Mouse (Mus musculus) C2C12 (cell line): Measurements from ENCODE around the gene Gm9745. TPM values are rescaled to one million over a fixed set of nuclear protein-coding genes. Genes with fewer than 3 reads are reported as not detected.
"Not testable (repeated sequence)": the region's sequence is repeated elsewhere in the genome, so short reads cannot be mapped to it uniquely, and the experiment has no call there.

Experiments used
- H3K27me3 ChIP-seq: one replicate; pipeline ENCODE4 v1.6.1; 2011; ENCODE audit not compliant: control insufficient read depth, insufficient read depth, insufficient read length
- H3K36me3 ChIP-seq: one replicate; pipeline ENCODE4 v1.6.1; 2011; ENCODE audit not compliant: control insufficient read depth, insufficient read depth
- H3K4me3 ChIP-seq: one replicate; pipeline ENCODE4 v1.5.1; 2011; ENCODE audit warnings: mild to moderate bottlenecking, control low read depth; ENCODE audit not compliant: poor library complexity, insufficient read depth, severe bottlenecking
- H3K79me2 ChIP-seq: one replicate; pipeline ENCODE4 v1.6.1; 2011; ENCODE audit not compliant: control insufficient read depth, insufficient read depth
- H3K79me3 ChIP-seq: one replicate; pipeline ENCODE4 v1.6.1; 2011; ENCODE audit warnings: low read depth, control low read depth
- H3ac ChIP-seq: one replicate; pipeline ENCODE3; 2011; ENCODE audit warnings: low read depth; ENCODE audit not compliant: control insufficient read depth, insufficient read length
- CEBPB ChIP-seq: IDR thresholded peaks from one replicate; pipeline ENCODE4 v1.6.1; 2011; ENCODE audit warnings: low read depth, mild to moderate bottlenecking, control low read depth, moderate library complexity
- CTCF ChIP-seq: IDR thresholded peaks from one replicate; pipeline ENCODE4 v1.5.1; 2011; ENCODE audit not compliant: control insufficient read depth, insufficient read depth, insufficient read length
- FOSL1 ChIP-seq: IDR thresholded peaks from one replicate; pipeline ENCODE4 v1.8.0; 2011; ENCODE audit warnings: mild to moderate bottlenecking, low read length; ENCODE audit not compliant: poor library complexity, insufficient read depth, severe bottlenecking
- MAX ChIP-seq: IDR thresholded peaks from one replicate; pipeline ENCODE4 v1.6.1; 2011; ENCODE audit warnings: mild to moderate bottlenecking, control low read depth
- MYOD1 ChIP-seq: IDR thresholded peaks from one replicate; pipeline ENCODE4 v1.6.1; 2011; ENCODE audit warnings: low read depth; ENCODE audit not compliant: control insufficient read depth, insufficient read length
- MYOG ChIP-seq: IDR thresholded peaks from one replicate; pipeline ENCODE4 v1.6.1; 2011; ENCODE audit not compliant: control insufficient read depth, insufficient read length; ENCODE audit errors: extremely low read depth
- USF1 ChIP-seq: IDR thresholded peaks from one replicate; pipeline ENCODE4 v1.6.1; 2011; ENCODE audit warnings: low read depth, mild to moderate bottlenecking, control low read depth, moderate library complexity
- microRNA-seq: library from miRNA; unstranded; fragments of <30 nt; microRNA quantifications from one replicate; pipeline ENCODE4, GENCODE M21; 2019; ENCODE audit warnings: borderline microRNAs expressed
- polyA plus RNA-seq: library from polyadenylated mRNA; unstranded; fragments of >200 nt; fragmentation: generic; extraction: Trizol; gene quantifications from one replicate; pipeline ENCODE4 v1.2.1, GENCODE M21; 2012; ENCODE audit warnings: missing spikeins

Gene Gm9745
- polyA plus RNA-seq, 1 experiment, result not detected

DNA sequence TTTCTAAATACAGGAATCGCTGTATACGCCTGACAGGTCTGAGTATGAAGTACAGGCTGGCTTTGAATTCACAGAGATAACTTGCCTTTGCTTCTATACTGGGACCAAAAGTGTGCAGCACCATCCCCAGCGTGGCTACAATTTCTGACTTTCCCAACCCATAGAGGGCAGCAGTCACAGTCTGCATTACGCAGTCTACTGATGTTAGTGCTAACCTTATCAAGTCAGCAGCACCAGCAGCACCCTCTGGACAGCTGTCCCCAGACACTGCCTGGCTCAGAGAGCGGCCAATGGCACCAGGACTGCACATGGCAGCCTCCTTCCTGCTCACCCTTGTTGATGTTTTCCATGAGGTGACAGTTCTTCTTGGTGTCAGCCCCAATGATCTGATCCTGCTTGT lies 4.2 kb downstream of the Gm9745 start:
- H3ac ChIP-seq, H3K79me3 ChIP-seq, H3K27me3 ChIP-seq, H3K36me3 ChIP-seq, H3K4me3 ChIP-seq, H3K79me2 ChIP-seq: not testable (repeated sequence)

DNA sequence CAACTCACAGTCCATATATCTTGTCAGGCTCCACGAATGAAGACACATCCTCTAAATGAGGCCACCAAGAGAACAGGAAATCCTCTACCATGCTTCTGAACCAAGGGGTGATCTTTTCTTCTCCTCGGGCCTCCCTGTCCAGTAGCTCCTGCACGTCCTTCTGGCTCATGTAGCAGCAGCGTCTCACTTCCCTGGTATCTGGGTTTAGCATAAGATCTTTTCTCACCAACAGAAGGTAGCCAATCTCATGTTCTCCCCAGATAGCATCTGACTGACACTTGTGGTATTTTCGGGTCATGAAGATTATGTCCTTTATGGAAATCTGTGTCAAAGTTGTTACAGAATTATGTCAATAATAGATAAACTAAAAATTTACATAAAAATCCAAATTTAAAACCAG lies 6.3 kb downstream of the Gm9745 start:
- H3K36me3 ChIP-seq, H3ac ChIP-seq, H3K79me2 ChIP-seq, H3K79me3 ChIP-seq, H3K27me3 ChIP-seq, H3K4me3 ChIP-seq: not testable (repeated sequence)

- not testable (repeated sequence) for H3K79me2 ChIP-seq, H3ac ChIP-seq, H3K27me3 ChIP-seq
Measured at GRCm38 (mm10) chr13:8941110-8941509, 6.9 kb downstream of the Gm9745 start.

DNA sequence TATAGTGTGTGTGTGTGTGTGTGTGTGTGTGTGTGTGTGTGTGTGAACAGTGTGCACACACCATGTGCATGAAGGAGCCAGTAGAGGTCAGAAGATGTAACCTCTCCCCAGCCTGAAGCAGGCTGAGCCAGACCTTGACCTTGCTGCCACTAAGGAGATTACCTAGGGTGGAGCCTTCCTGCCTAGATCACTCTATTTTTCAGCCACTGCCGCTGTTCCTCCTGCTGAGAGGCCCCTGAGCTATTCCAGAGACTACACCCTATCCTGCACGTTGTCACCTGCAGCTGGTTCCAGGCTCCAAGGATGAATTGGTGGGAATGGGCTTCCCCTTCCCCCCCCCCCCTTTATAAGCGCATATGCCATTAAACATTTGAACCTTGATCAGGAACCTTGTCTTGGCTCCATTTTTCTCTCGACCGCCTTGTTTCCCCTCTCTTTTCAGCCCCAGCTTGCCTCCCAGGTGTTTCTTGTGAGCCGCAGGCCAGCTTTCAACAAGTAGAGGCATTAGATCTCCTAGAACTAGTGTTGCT lies 10.4 kb downstream of the Gm9745 start:
- H3K4me3 ChIP-seq, H3K27me3 ChIP-seq, H3K36me3 ChIP-seq, H3K79me2 ChIP-seq, H3ac ChIP-seq, H3K79me3 ChIP-seq: not testable (repeated sequence)

More at GRCm38 (mm10) chr13:8941110-8941509, 6.9 kb downstream of the Gm9745 start:
- H3K79me3 ChIP-seq, H3K4me3 ChIP-seq, H3K36me3 ChIP-seq: not testable (repeated sequence)

DNA sequence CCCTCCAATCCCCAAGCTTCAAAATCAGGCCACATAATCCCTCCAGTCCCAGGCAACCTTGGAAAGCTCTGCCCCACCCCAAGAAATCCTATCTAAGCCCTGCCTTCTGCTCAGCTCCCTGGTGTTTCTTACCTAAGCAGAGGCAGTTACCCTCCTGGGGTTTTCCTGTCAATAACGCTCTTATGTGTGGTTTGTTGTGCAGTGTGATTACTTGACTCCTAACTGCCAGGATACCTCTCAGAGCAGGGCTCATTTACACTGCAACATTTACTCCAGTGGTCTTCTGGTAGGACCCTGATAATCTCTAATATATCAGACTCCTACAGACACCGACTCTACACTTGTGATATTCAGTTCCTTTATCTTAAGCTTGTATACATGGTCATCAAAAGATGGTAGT lies 14.5 kb downstream of the Gm9745 start:
- peaks cover 17% of the 10 kb centered on the region for H3K27me3 ChIP-seq

GRCm38 (mm10) chr13:8913890-8914289 lies 34.1 kb downstream of the Gm9745 start:
- not testable (repeated sequence) for H3K79me2 ChIP-seq, H3ac ChIP-seq, H3K4me3 ChIP-seq, H3K79me3 ChIP-seq, H3K36me3 ChIP-seq, H3K27me3 ChIP-seq

More for the DNA sequence above, 14.5 kb downstream of the Gm9745 start:
- no peak overlapping the region for H3K4me3 ChIP-seq
- no peak overlapping the region for H3ac ChIP-seq
- H3K79me3 ChIP-seq, result no peaks in the 10 kb centered on the region
- no peaks in the 10 kb centered on the region for H3K36me3 ChIP-seq
- no peaks in the 10 kb centered on the region for H3K79me2 ChIP-seq
- TF ChIP-seq CTCF (no peak), MYOG (no peak), FOSL1 (no peak), USF1 (no peak), MYOD1 (no peak), CEBPB (no peak), MAX (no peak)

DNA sequence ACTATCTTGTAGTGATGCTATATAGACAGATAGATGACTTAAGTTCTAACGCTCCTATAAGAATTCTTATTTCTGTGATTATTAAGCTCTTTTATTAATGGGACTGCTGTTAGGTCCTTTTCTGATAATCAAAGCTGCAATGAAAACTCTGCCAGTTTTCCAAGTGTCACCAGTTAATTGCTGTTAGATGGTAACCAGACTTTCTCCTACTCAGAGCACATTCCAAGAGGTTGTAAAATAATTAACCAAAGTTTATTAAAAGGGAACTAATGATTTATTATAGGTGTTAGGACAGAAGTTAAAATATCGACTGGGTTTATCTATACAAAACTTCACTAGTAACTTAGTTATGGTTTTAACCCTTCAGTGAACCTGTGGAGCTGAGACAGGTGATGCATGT lies 42.0 kb downstream of the Gm9745 start:
- not testable (repeated sequence) for H3K4me3 ChIP-seq, H3K79me2 ChIP-seq, H3K27me3 ChIP-seq, H3K79me3 ChIP-seq, H3ac ChIP-seq, H3K36me3 ChIP-seq

Small RNAs within 50 kb of the gene (microRNA-seq; reads per million reads assigned to microRNA genes)
- not detected for gene Gm22750

Other genes with a start within 250 kb of the Gm9745 start
- gene Wdr37, start 76.3 kb downstream of the Gm9745 start, polyA plus RNA-seq, result 4.2 TPM
- 23.9 TPM for gene Idi1, start 62.7 kb downstream of the Gm9745 start, polyA plus RNA-seq
- not detected for gene Idi2, start 4.6 kb upstream of the Gm9745 start, polyA plus RNA-seq
- 27.7 TPM for gene Gtpbp4, start 47.9 kb upstream of the Gm9745 start, polyA plus RNA-seq
- 15.2 TPM for gene Larp4b, start 145.7 kb upstream of the Gm9745 start, polyA plus RNA-seq